Mouse (Mus musculus): Measurements from ENCODE around the gene Ntan1. TPM values are rescaled to one million over a fixed set of nuclear protein-coding genes. Genes with fewer than 3 reads are reported as not detected.

Gene Ntan1
- polyA plus RNA-seq, 1 experiment = 43.3 TPM

GRCm38 (mm10) chr16:13819806-13820500, 1.3 kb downstream of the Ntan1 start:
- TF ChIP-seq POLR2A (IDR thresholded peaks at IDR 0.05; ENCODE audit: borderline replicate concordance, control insufficient read depth, low read depth, low read length) (no peak), CTCF (IDR thresholded peaks at IDR 0.05; ENCODE audit: control insufficient read depth, insufficient read depth, low read length) (no peak)
- WGBS = 5% methylated on average over 12 of the region's 12 CpGs
- Histone ChIP-seq H3K27ac (ENCODE audit: control insufficient read depth, insufficient read depth, low read depth, low read length, poor library complexity) (no peak overlapping the region), H3K4me3 (replicated peaks; ENCODE audit: control insufficient read depth, low read depth, low read length) (peak overlapping the region; percentile 81), H3K4me1 (ENCODE audit: control insufficient read depth, insufficient read depth, low read length) (peaks cover 3% of the 10 kb centered on the region; the same call in 1 of the 2 replicates)

- TF ChIP-seq POLR2A (IDR thresholded peaks at IDR 0.05; ENCODE audit: borderline replicate concordance, control insufficient read depth, low read depth, low read length) (no peak), CTCF (IDR thresholded peaks at IDR 0.05; ENCODE audit: control insufficient read depth, insufficient read depth, low read length) (no peak)
- no peak overlapping the region for H3K4me3 ChIP-seq (replicated peaks; ENCODE audit: control insufficient read depth, low read depth, low read length)
- H3K4me1 ChIP-seq (ENCODE audit: control insufficient read depth, insufficient read depth, low read length) = peaks cover 3% of the 10 kb centered on the region; the same call in 1 of the 2 replicates
- no peak overlapping the region for H3K27ac ChIP-seq (ENCODE audit: control insufficient read depth, insufficient read depth, low read depth, low read length, poor library complexity)
- 85% methylated on average over 5 of the region's 5 CpGs for WGBS
These were observed 2.1 kb downstream of the Ntan1 start for GRCm38 (mm10) chr16:13820771-13821170.

GRCm38 (mm10) chr16:13825781-13826490, 7.3 kb downstream of the Ntan1 start:
- Histone ChIP-seq H3K27ac (ENCODE audit: control insufficient read depth, insufficient read depth, low read depth, low read length, poor library complexity) (no peak overlapping the region), H3K4me3 (replicated peaks; ENCODE audit: control insufficient read depth, low read depth, low read length) (no peak overlapping the region), H3K4me1 (ENCODE audit: control insufficient read depth, insufficient read depth, low read length) (no peaks in the 10 kb centered on the region)
- 68% methylated on average over 7 of the region's 7 CpGs for WGBS
- TF ChIP-seq POLR2A (IDR thresholded peaks at IDR 0.05; ENCODE audit: borderline replicate concordance, control insufficient read depth, low read depth, low read length) = no peak
- no peak for TF ChIP-seq CTCF (IDR thresholded peaks at IDR 0.05; ENCODE audit: control insufficient read depth, insufficient read depth, low read length)

GRCm38 (mm10) chr16:13826511-13826910, 7.9 kb downstream of the Ntan1 start:
- no peak overlapping the region for H3K27ac ChIP-seq (ENCODE audit: control insufficient read depth, insufficient read depth, low read depth, low read length, poor library complexity)
- TF ChIP-seq CTCF (IDR thresholded peaks at IDR 0.05; ENCODE audit: control insufficient read depth, insufficient read depth, low read length) = no peak
- TF ChIP-seq POLR2A (IDR thresholded peaks at IDR 0.05; ENCODE audit: borderline replicate concordance, control insufficient read depth, low read depth, low read length) = no peak
- H3K4me3 ChIP-seq (replicated peaks; ENCODE audit: control insufficient read depth, low read depth, low read length) = no peak overlapping the region
- H3K4me1 ChIP-seq (ENCODE audit: control insufficient read depth, insufficient read depth, low read length) = no peaks in the 10 kb centered on the region
- WGBS = 82% methylated on average over 4 of the region's 4 CpGs

- Histone ChIP-seq H3K4me1 (ENCODE audit: control insufficient read depth, insufficient read depth, low read length) (no peaks in the 10 kb centered on the region), H3K4me3 (replicated peaks; ENCODE audit: control insufficient read depth, low read depth, low read length) (no peak overlapping the region), H3K27ac (ENCODE audit: control insufficient read depth, insufficient read depth, low read depth, low read length, poor library complexity) (no peak overlapping the region)
- 88% methylated on average over 10 of the region's 10 CpGs for WGBS
- no peak for TF ChIP-seq POLR2A (IDR thresholded peaks at IDR 0.05; ENCODE audit: borderline replicate concordance, control insufficient read depth, low read depth, low read length)
These were observed 11.8 kb downstream of the Ntan1 start for GRCm38 (mm10) chr16:13830444-13830843.

- Histone ChIP-seq H3K27ac (ENCODE audit: control insufficient read depth, insufficient read depth, low read depth, low read length, poor library complexity) (no peak overlapping the region), H3K4me3 (replicated peaks; ENCODE audit: control insufficient read depth, low read depth, low read length) (no peak overlapping the region), H3K4me1 (ENCODE audit: control insufficient read depth, insufficient read depth, low read length) (no peaks in the 10 kb centered on the region)
- TF ChIP-seq CTCF (IDR thresholded peaks at IDR 0.05; ENCODE audit: control insufficient read depth, insufficient read depth, low read length) (no peak), POLR2A (IDR thresholded peaks at IDR 0.05; ENCODE audit: borderline replicate concordance, control insufficient read depth, low read depth, low read length) (no peak)
- WGBS = 80% methylated on average over 5 of the region's 5 CpGs
These were observed 13.0 kb downstream of the Ntan1 start for GRCm38 (mm10) chr16:13831606-13832005.

GRCm38 (mm10) chr16:13834382-13834781, 15.7 kb downstream of the Ntan1 start:
- no peak overlapping the region for H3K27ac ChIP-seq (ENCODE audit: control insufficient read depth, insufficient read depth, low read depth, low read length, poor library complexity)
- TF ChIP-seq CTCF (IDR thresholded peaks at IDR 0.05; ENCODE audit: control insufficient read depth, insufficient read depth, low read length) (no peak), POLR2A (IDR thresholded peaks at IDR 0.05; ENCODE audit: borderline replicate concordance, control insufficient read depth, low read depth, low read length) (no peak)
- no peaks in the 10 kb centered on the region for H3K4me1 ChIP-seq (ENCODE audit: control insufficient read depth, insufficient read depth, low read length)
- 91% methylated on average over 5 of the region's 5 CpGs for WGBS
- no peak overlapping the region for H3K4me3 ChIP-seq (replicated peaks; ENCODE audit: control insufficient read depth, low read depth, low read length)

- no peak overlapping the region for H3K4me3 ChIP-seq (replicated peaks; ENCODE audit: control insufficient read depth, low read depth, low read length)
- H3K27ac ChIP-seq (ENCODE audit: control insufficient read depth, insufficient read depth, low read depth, low read length, poor library complexity) = no peak overlapping the region
- no peaks in the 10 kb centered on the region for H3K4me1 ChIP-seq (ENCODE audit: control insufficient read depth, insufficient read depth, low read length)
- WGBS = 82% methylated on average over 7 of the region's 7 CpGs
- TF ChIP-seq POLR2A (IDR thresholded peaks at IDR 0.05; ENCODE audit: borderline replicate concordance, control insufficient read depth, low read depth, low read length) (no peak), CTCF (IDR thresholded peaks at IDR 0.05; ENCODE audit: control insufficient read depth, insufficient read depth, low read length) (no peak)
These were observed 21.4 kb downstream of the Ntan1 start for GRCm38 (mm10) chr16:13840056-13840455.

Measured in bone marrow, adult 2 months (tissue).